Mouse (Mus musculus): ENCODE measurements at regions not wholly inside any gene's neighbourhood (a gene's known extent, or its start where the extent isn't known, plus 50 kb on each side); places are given as distances from the start of the nearest gene placed in this dataset.

DNA sequence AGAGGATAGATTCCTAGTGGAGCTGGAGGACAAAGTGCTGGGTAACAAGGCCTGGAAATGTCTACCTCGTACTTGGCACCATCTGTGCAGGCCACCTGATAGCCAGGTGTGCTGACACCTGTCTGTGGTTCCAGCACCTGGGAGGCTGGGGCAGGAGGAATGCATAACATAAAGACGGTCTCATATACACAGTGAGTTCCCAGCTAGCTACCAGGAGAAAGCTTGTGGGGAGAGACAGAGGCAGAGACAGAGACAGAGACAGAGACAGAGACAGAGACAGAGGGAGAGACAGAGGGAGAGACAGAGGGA lies 299.7 kb upstream of the Cd180 start:
- no peak; the same call in 1 of the 2 replicates for ATAC-seq (ENCODE audit: low FRiP score, low TSS enrichment)
- Histone ChIP-seq H3K4me1 (ENCODE audit: insufficient read depth, low read length) (peaks cover 12% of the 10 kb centered on the region; the same call in 1 of the 2 replicates), H3K4me2 (replicated peaks; ENCODE audit: low read depth, low read length) (no peak overlapping the region), H3K27me3 (ENCODE audit: insufficient read depth, low read length) (no peaks in the 10 kb centered on the region), H3K36me3 (ENCODE audit: insufficient read depth, low read length) (no peaks in the 10 kb centered on the region), H3K9me3 (ENCODE audit: low read length) (no peaks in the 10 kb centered on the region), H3K4me3 (ENCODE audit: low read length) (no peak overlapping the region), H3K9ac (replicated peaks; ENCODE audit: low read length) (no peak overlapping the region), H3K27ac (ENCODE audit: low read length) (peak overlapping the region; percentile 80; the same call in 1 of the 2 replicates)
- WGBS = 45% methylated on average over 2 of the region's 2 CpGs

DNA sequence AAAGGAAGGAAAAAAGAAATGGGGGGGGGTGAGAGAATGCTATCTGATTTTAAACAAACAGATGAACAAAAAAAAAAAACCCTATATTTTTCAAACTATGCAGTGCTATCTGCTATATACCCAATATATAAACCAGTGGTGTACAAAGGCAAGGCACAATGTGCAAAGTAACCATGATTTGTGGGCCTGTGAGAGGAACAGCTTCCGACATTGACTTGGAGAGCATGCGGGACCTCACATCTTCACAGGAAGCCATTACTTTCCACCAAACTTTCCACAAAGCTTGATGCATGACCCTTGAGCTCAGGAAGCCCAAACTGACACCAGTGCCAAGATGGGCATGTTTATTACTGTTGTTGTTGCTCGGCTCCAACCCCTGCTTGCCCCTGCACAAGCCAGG lies 299.3 kb upstream of the Cd180 start:
- Histone ChIP-seq H3K9me3 (ENCODE audit: low read length) (no peaks in the 10 kb centered on the region), H3K4me1 (ENCODE audit: insufficient read depth, low read length) (peaks cover 12% of the 10 kb centered on the region; the same call in 1 of the 2 replicates), H3K36me3 (ENCODE audit: insufficient read depth, low read length) (no peaks in the 10 kb centered on the region), H3K27me3 (ENCODE audit: insufficient read depth, low read length) (no peaks in the 10 kb centered on the region), H3K4me2 (replicated peaks; ENCODE audit: low read depth, low read length) (no peak overlapping the region), H3K27ac (ENCODE audit: low read length) (no peak overlapping the region), H3K9ac (replicated peaks; ENCODE audit: low read length) (no peak overlapping the region), H3K4me3 (ENCODE audit: low read length) (no peak overlapping the region)
- 41% methylated on average over 3 of the region's 3 CpGs for WGBS
- peak; percentile 73; the same call in 1 of the 2 replicates for ATAC-seq (ENCODE audit: low FRiP score, low TSS enrichment)

DNA sequence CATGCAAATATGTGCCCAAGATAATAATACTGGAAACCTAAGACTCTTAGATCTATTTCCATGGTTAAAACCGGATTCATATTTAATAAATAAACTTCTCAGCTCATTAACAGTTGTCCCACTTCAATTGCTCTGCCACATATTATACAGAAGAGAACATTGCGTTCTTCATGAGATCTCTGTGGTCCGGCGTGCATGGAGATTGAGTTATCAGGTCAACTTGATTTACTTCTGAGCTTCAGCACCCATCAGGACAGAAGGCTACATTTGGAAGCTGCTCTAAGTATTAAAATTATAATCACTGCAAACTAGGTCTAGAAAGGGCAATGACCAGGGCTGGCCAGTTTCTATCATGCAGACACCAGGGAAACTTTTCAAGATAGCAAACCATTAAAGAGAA lies 295.9 kb upstream of the Cd180 start:
- H3K9me3 ChIP-seq (ENCODE audit: low read length) = no peaks in the 10 kb centered on the region
- 80% methylated on average over 4 of the region's 4 CpGs for WGBS
- H3K9ac ChIP-seq (replicated peaks; ENCODE audit: low read length) = no peak overlapping the region

DNA sequence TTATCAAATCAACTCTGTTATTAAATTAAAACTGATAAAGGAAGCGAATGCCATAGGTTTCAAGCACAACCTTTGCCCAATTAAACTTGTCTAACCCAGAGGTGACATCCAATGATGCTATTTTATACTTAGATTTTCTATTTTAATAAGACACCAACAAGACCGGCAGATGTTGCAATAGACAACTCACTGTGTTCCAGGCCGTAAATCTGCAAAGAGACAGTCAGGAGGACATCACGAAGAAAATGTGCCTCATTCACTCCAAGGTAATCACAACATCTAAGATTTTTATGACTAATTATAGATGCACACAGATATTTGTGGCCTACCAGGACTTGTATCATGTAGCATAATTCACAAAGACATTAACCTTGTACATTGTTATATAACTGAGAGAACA lies 281.5 kb upstream of the Cd180 start:
- WGBS = 76% methylated on average over 4 of the region's 4 CpGs
- no peak overlapping the region for H3K4me3 ChIP-seq (ENCODE audit: low read length)
- H3K9me3 ChIP-seq (ENCODE audit: low read length) = no peaks in the 10 kb centered on the region
- H3K27ac ChIP-seq (ENCODE audit: low read length) = no peak overlapping the region
- no peak overlapping the region for H3K4me2 ChIP-seq (replicated peaks; ENCODE audit: low read depth, low read length)
- H3K9ac ChIP-seq (replicated peaks; ENCODE audit: low read length) = no peak overlapping the region
- no peak for ATAC-seq (ENCODE audit: low FRiP score, low TSS enrichment)
- no peaks in the 10 kb centered on the region for H3K36me3 ChIP-seq (ENCODE audit: insufficient read depth, low read length)
- H3K27me3 ChIP-seq (ENCODE audit: insufficient read depth, low read length) = no peaks in the 10 kb centered on the region
- no peaks in the 10 kb centered on the region for H3K4me1 ChIP-seq (ENCODE audit: insufficient read depth, low read length)

More for the DNA sequence above, 295.9 kb upstream of the Cd180 start:
- Histone ChIP-seq H3K27ac (ENCODE audit: low read length) (no peak overlapping the region), H3K27me3 (ENCODE audit: insufficient read depth, low read length) (no peaks in the 10 kb centered on the region), H3K4me2 (replicated peaks; ENCODE audit: low read depth, low read length) (no peak overlapping the region), H3K4me3 (ENCODE audit: low read length) (no peak overlapping the region), H3K36me3 (ENCODE audit: insufficient read depth, low read length) (no peaks in the 10 kb centered on the region), H3K4me1 (ENCODE audit: insufficient read depth, low read length) (peaks cover 8% of the 10 kb centered on the region; the same call in 1 of the 2 replicates)
- ATAC-seq (ENCODE audit: low FRiP score, low TSS enrichment) = no peak

DNA sequence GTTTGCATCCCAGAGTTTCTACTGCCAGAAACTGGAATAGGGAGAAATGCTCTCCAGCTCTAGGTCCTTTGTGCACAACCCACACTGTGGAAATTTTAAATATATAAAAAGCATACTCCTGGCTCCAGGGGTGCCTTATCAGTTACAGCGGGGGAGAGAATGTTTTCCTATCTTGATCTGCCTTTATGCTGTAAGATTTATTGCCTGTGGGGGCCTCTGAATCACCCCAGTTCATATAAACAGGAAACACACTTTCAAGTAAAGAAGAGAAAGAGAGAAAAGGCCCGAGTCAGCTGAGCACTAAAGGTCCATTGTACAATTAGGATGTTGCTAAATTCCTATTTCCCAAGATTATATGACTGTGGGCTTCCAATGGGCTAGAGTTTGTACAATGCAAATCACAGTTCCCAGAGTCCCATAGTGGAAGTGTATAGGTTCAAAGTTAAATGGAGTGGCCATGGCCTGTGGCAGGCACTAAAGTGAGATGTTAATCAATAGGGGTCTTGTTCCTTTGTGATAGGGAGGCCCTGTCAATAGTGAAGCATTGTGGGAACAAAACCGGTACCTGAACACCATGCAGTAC lies 258.9 kb upstream of the Cd180 start:
- H3K36me3 ChIP-seq (ENCODE audit: insufficient read depth, low read length) = no peaks in the 10 kb centered on the region
- H3K4me1 ChIP-seq (ENCODE audit: insufficient read depth, low read length) = peaks cover 19% of the 10 kb centered on the region
- peak; percentile 39; the same call in 1 of the 2 replicates for ATAC-seq (ENCODE audit: low FRiP score, low TSS enrichment)
- no peaks in the 10 kb centered on the region for H3K27me3 ChIP-seq (ENCODE audit: insufficient read depth, low read length)
- H3K9me3 ChIP-seq (ENCODE audit: low read length) = no peaks in the 10 kb centered on the region
- H3K9ac ChIP-seq (replicated peaks; ENCODE audit: low read length) = no peak overlapping the region
- H3K4me2 ChIP-seq (replicated peaks; ENCODE audit: low read depth, low read length) = no peak overlapping the region
- H3K27ac ChIP-seq (ENCODE audit: low read length) = peak overlapping the region; percentile 55
- WGBS = 30% methylated on average over 3 of the region's 3 CpGs
- no peak overlapping the region for H3K4me3 ChIP-seq (ENCODE audit: low read length)

DNA sequence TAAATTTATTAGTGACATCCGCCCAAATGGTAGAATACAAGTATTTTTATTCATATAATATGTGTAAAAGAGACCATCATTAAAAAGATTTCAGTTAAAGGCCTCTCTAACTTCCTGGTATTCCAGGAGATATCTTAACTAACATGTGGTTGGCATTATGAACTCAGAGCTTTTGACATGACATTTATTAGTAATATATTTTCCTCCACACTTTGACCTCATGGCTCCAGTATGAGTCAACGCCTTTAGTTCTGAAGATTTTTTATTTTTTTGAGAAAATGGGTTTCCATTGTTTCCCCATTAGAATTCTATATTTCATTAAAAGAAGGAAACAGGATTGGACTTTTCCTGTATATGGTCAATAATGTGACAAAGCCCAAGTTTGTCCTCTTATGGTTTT lies 250.7 kb upstream of the Cd180 start:
- H3K4me3 ChIP-seq (ENCODE audit: low read length) = no peak overlapping the region
- no peak overlapping the region for H3K4me2 ChIP-seq (replicated peaks; ENCODE audit: low read depth, low read length)
- no peak for ATAC-seq (ENCODE audit: low FRiP score, low TSS enrichment)

DNA sequence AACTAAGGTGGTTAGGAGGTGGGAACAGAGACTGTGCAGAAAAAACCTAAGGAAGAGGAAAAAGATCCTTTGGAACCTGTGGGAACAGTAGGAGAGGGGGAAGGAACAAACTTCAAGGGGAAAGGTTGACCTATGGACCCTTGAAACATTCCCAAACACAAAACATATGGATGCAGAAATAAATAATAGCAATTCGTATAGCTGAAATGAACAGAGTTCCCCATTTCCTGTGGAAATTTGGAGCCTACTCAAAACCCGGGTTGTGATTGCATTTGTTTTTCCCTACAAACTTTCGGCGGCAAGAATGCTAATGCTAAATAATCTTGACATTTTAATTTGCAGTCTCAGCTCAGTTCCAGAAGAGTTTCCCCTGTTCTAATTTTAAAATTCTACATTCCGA lies 246.0 kb upstream of the Cd180 start:
- ATAC-seq (ENCODE audit: low FRiP score, low TSS enrichment) = peak; percentile 65
- Histone ChIP-seq H3K9me3 (ENCODE audit: low read length) (no peaks in the 10 kb centered on the region), H3K27ac (ENCODE audit: low read length) (peak overlapping the region; percentile 88), H3K4me2 (replicated peaks; ENCODE audit: low read depth, low read length) (no peak overlapping the region), H3K4me1 (ENCODE audit: insufficient read depth, low read length) (peaks cover 16% of the 10 kb centered on the region), H3K4me3 (ENCODE audit: low read length) (no peak overlapping the region), H3K27me3 (ENCODE audit: insufficient read depth, low read length) (no peaks in the 10 kb centered on the region), H3K36me3 (ENCODE audit: insufficient read depth, low read length) (no peaks in the 10 kb centered on the region), H3K9ac (replicated peaks; ENCODE audit: low read length) (no peak overlapping the region)
- WGBS = 48% methylated on average over 5 of the region's 5 CpGs

More for the DNA sequence above, 250.7 kb upstream of the Cd180 start:
- Histone ChIP-seq H3K27ac (ENCODE audit: low read length) (no peak overlapping the region), H3K9me3 (ENCODE audit: low read length) (no peaks in the 10 kb centered on the region), H3K4me1 (ENCODE audit: insufficient read depth, low read length) (peaks cover 4% of the 10 kb centered on the region; the same call in 1 of the 2 replicates), H3K36me3 (ENCODE audit: insufficient read depth, low read length) (no peaks in the 10 kb centered on the region), H3K27me3 (ENCODE audit: insufficient read depth, low read length) (no peaks in the 10 kb centered on the region), H3K9ac (replicated peaks; ENCODE audit: low read length) (no peak overlapping the region)
- WGBS = 72% methylated on average over 2 of the region's 2 CpGs

DNA sequence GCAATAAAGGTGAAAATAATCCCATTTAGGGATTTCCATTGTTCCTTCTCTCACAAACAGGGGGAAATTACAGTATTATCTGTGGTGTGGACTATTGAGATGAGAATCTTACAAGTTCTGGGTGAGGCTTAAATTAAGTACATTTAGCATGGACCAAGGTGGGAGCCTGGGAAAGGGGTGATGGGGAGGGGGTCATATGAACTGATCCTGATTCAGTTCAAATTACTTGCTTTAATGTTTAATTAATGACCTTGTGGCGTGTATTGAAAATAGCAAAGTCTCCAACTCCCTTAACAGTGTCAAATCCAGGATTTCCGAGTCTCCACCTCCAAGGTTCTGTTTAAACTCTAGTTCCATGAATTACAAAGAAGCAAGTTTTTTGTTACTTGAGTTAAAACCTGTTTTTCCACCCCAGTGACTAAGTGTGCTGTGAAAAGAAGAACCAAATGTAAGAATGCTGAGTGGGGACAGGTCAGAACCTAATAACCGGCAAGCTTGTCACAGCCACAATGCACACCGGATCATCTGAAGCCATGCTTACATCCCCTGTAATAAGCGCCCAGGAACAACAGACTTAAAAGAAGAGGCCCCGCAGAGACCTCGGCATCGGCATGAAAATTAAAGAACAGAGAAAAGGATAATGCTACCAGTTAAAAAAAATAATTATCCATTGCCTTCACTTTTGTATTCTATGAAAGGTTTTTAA lies 243.8 kb upstream of the Cd180 start:
- H3K4me1 ChIP-seq (ENCODE audit: insufficient read depth, low read length) = peaks cover 16% of the 10 kb centered on the region
- ATAC-seq (ENCODE audit: low FRiP score, low TSS enrichment) = no peak
- no peak overlapping the region for H3K4me3 ChIP-seq (ENCODE audit: low read length)
- WGBS = 23% methylated on average over 8 of the region's 8 CpGs
- H3K4me2 ChIP-seq (replicated peaks; ENCODE audit: low read depth, low read length) = no peak overlapping the region
- H3K27me3 ChIP-seq (ENCODE audit: insufficient read depth, low read length) = no peaks in the 10 kb centered on the region
- H3K9me3 ChIP-seq (ENCODE audit: low read length) = no peaks in the 10 kb centered on the region
- peak overlapping the region; percentile 21; the same call in 1 of the 2 replicates for H3K27ac ChIP-seq (ENCODE audit: low read length)
- no peaks in the 10 kb centered on the region for H3K36me3 ChIP-seq (ENCODE audit: insufficient read depth, low read length)
- H3K9ac ChIP-seq (replicated peaks; ENCODE audit: low read length) = no peak overlapping the region

DNA sequence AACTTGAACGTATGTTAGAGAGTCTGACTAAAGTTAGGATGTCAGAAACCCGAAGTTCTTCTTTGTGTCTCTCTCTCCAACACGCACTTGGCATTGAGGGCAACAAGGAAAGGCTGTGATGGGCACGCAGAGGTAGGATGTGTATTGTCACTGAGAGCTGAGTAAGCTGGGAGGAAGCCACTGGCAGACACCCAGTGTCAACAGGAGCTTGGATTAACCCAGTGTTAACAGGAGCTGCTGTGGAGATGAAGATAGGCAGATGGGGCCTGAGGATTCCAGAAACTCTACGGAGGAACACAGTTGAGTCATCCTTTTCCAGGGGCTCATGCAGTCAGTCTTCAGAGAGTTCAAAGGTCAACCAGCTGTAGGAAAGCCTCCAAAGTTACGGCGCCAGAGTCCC lies 242.2 kb upstream of the Cd180 start:
- WGBS = 70% methylated on average over 7 of the region's 7 CpGs
- no peak overlapping the region for H3K4me2 ChIP-seq (replicated peaks; ENCODE audit: low read depth, low read length)
- ATAC-seq (ENCODE audit: low FRiP score, low TSS enrichment) = no peak
- H3K4me3 ChIP-seq (ENCODE audit: low read length) = no peak overlapping the region
- H3K27me3 ChIP-seq (ENCODE audit: insufficient read depth, low read length) = no peaks in the 10 kb centered on the region
- no peak overlapping the region for H3K9ac ChIP-seq (replicated peaks; ENCODE audit: low read length)
- H3K27ac ChIP-seq (ENCODE audit: low read length) = no peak overlapping the region
- peaks cover 16% of the 10 kb centered on the region for H3K4me1 ChIP-seq (ENCODE audit: insufficient read depth, low read length)
- no peaks in the 10 kb centered on the region for H3K36me3 ChIP-seq (ENCODE audit: insufficient read depth, low read length)
- no peaks in the 10 kb centered on the region for H3K9me3 ChIP-seq (ENCODE audit: low read length)

DNA sequence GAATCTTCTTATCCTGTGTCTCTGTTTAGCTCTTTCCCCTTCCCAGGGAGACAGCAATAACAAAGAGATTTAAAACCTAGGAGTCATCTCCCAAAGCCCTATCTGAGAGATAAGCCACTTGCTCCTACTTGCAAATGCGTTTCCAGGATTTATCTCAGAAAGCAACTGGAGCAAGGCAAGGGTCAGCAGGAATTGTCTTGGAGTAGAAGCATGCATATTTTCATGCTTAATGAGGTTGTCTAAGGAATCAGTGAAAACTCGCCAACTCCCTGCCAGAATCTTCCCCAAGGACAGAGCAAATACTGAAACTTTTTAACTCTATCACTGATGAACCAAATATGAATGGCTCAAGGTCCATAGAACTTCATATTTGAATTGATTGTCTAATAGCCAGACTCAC lies 234.6 kb upstream of the Cd180 start:
- no peak overlapping the region for H3K9ac ChIP-seq (replicated peaks; ENCODE audit: low read length)
- no peak overlapping the region for H3K4me3 ChIP-seq (ENCODE audit: low read length)
- no peaks in the 10 kb centered on the region for H3K9me3 ChIP-seq (ENCODE audit: low read length)
- no peaks in the 10 kb centered on the region for H3K27me3 ChIP-seq (ENCODE audit: insufficient read depth, low read length)
- 31% methylated on average over 2 of the region's 2 CpGs for WGBS
- H3K27ac ChIP-seq (ENCODE audit: low read length) = no peak overlapping the region
- no peak for ATAC-seq (ENCODE audit: low FRiP score, low TSS enrichment)
- no peaks in the 10 kb centered on the region for H3K36me3 ChIP-seq (ENCODE audit: insufficient read depth, low read length)
- H3K4me1 ChIP-seq (ENCODE audit: insufficient read depth, low read length) = peaks cover 4% of the 10 kb centered on the region
- no peak overlapping the region for H3K4me2 ChIP-seq (replicated peaks; ENCODE audit: low read depth, low read length)
